Mouse (Mus musculus) erythroblast, embryonic 14.5 days (primary cell): ENCODE results near the gene Nr2f6.

Source experiments
- GATA1 ChIP-seq: IDR thresholded peaks from 2 replicates; pipeline ENCODE4 v1.6.1; 2012; ENCODE audit warnings: low read length, inconsistent platforms, mixed read lengths
- TAL1 ChIP-seq: IDR thresholded peaks from 3 replicates; pipeline ENCODE4 v1.6.1; 2012; ENCODE audit warnings: low read length, inconsistent platforms, mixed read lengths

- TF ChIP-seq GATA1 (no peak), TAL1 (no peak)
Observed at GRCm38 (mm10) chr8:71406099-71407015, 24.6 kb upstream of the Nr2f6 start.
